In the genomic region with DNA sequence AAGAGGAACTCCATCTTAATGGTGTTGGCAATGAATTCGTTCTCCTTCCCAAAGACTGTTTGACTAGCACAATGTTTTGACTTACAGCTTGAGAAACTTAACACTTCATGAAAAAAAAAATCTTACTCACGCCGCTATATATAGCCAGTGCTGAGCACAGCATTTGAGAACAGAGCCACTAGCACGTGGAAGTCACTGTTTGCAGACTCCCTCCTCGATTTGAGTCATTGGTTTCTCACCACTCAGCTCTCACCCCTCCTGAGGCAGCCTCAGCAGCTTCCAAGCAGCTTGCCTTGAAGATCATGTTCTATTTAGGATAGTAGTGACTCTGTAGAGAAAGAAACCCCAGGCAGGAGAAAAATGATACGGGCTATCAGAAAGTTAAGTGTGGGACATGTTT, we compare ENCODE assay signal across 10 mouse cellular contexts.
DNase-seq lines count a peak whose midpoint lies in the region; ATAC-seq and TF ChIP-seq lines count a peak whose summit lies in the region.
"Had no signal": no experiment of that assay in that cellular context is flagged by ENCODE, and none has a peak within 500 bp of the region (broad histone marks: within the 10 kb centered on the region; RNA-seq: fewer than 3 reads in every experiment).

No protein-coding gene starts in this region.

- H3K4me1 ChIP-seq in heart, embryonic 10.5 days: no peaks in the 10 kb centered on the region
- H3K4me1 ChIP-seq in heart, adult 2 months (ENCODE audit: control insufficient read depth, insufficient read depth, low read length): no peaks in the 10 kb centered on the region
- H3K4me1 ChIP-seq in lung, embryonic 14.5 days (ENCODE audit: insufficient read depth): no peaks in the 10 kb centered on the region
- no peaks in the 10 kb centered on the region for H3K4me1 ChIP-seq in lung, adult 2 months (ENCODE audit: control insufficient read depth, insufficient read depth, low read length)

- no peak for TF ChIP-seq EP300 in heart, adult 2 months (IDR thresholded peaks at IDR 0.05; ENCODE audit: insufficient read depth, low read depth, low read length)

- TF ChIP-seq CTCF in heart, adult 2 months (IDR thresholded peaks at IDR 0.05): no peak
- no peak for TF ChIP-seq CTCF in lung, embryonic 14.5 days (IDR thresholded peaks at IDR 0.05; ENCODE audit: low read depth)
- TF ChIP-seq CTCF in lung, adult 2 months (IDR thresholded peaks at IDR 0.05; ENCODE audit: insufficient read depth, low read length): no peak
- TF ChIP-seq CTCF in left cerebral cortex, adult 2 months (IDR thresholded peaks at IDR 0.05): no peak

- H3K27me3 ChIP-seq in heart, embryonic 10.5 days (ENCODE audit: insufficient read depth, poor library complexity, severe bottlenecking): no peaks in the 10 kb centered on the region
- no peaks in the 10 kb centered on the region for H3K27me3 ChIP-seq in heart, adult 2 months (ENCODE audit: control insufficient read depth, insufficient read depth, low read length)
- no peaks in the 10 kb centered on the region for H3K27me3 ChIP-seq in lung, embryonic 14.5 days (ENCODE audit: insufficient read depth, low read length)
- H3K27me3 ChIP-seq: hindbrain, embryonic 13.5 days had no signal

- DNase-seq in heart, embryonic 10.5 days (ENCODE audit: low spot score): peak; percentile 74
- no peak for DNase-seq in heart, adult 2 months
- peak; percentile 19 for DNase-seq in lung, embryonic 14.5 days
- no peak for DNase-seq in lung, adult 2 months
- DNase-seq in left cerebral cortex, adult 2 months (ENCODE audit: extremely low spot score in 1 of 2, low spot score in 2 of 2): peak; percentile 43 to 46
- peak; percentile 91 for DNase-seq in telencephalon, adult 2 months (ENCODE audit: low read depth, low spot score)
- no peak for DNase-seq in embryo, embryonic 10.5 days (ENCODE audit: low spot score)
- no peak for DNase-seq in cerebellum, adult 8-10 months
- DNase-seq: liver, postnatal 0 days had no signal

- H3K36me3 ChIP-seq in heart, embryonic 10.5 days: no peaks in the 10 kb centered on the region
- H3K36me3 ChIP-seq in heart, adult 2 months (ENCODE audit: control insufficient read depth, insufficient read depth, low read length): no peaks in the 10 kb centered on the region
- H3K36me3 ChIP-seq in lung, embryonic 14.5 days (ENCODE audit: insufficient read depth): no peaks in the 10 kb centered on the region
- H3K36me3 ChIP-seq: hindbrain, embryonic 13.5 days had no signal

- H3K27ac ChIP-seq in heart, embryonic 10.5 days: no peak overlapping the region
- H3K27ac ChIP-seq in heart, adult 2 months: no peak overlapping the region
- H3K27ac ChIP-seq in lung, embryonic 14.5 days (ENCODE audit: low read depth): no peak overlapping the region
- no peak overlapping the region for H3K27ac ChIP-seq in left cerebral cortex, adult 2 months
- H3K27ac ChIP-seq: hindbrain, embryonic 13.5 days had no signal

- no peak overlapping the region for H3K4me2 ChIP-seq in lung, embryonic 14.5 days
- H3K4me2 ChIP-seq: hindbrain, embryonic 13.5 days had no signal

- intact Hi-C loops in heart, adult 2 months (cut with DNase I): loop anchor here (10.0 kb wide), 1 partner anchor 129 kb away; no protein-coding TSS in a partner anchor
- intact Hi-C loops in left cerebral cortex, adult 2 months (cut with DNase I): loop anchor here (5.0 to 10.0 kb wide), 3 partner anchors 87 to 311 kb away; no protein-coding TSS in a partner anchor

- H3K79me2 ChIP-seq in heart, adult 2 months (replicated peaks; ENCODE audit: control insufficient read depth, insufficient read depth, low read length): no peaks in the 10 kb centered on the region

- H3K9me3 ChIP-seq in heart, embryonic 10.5 days: no peaks in the 10 kb centered on the region
- H3K9me3 ChIP-seq in lung, embryonic 14.5 days (ENCODE audit: low read depth, low read length): no peaks in the 10 kb centered on the region
- H3K9me3 ChIP-seq: hindbrain, embryonic 13.5 days had no signal

- no peak for TF ChIP-seq POLR2A in heart, adult 2 months (IDR thresholded peaks at IDR 0.05; ENCODE audit: insufficient read depth, low read depth, low read length)
- TF ChIP-seq POLR2A in lung, adult 2 months (IDR thresholded peaks at IDR 0.05; ENCODE audit: borderline replicate concordance, extremely low read depth, low read depth, low read length): no peak

- no peak for ATAC-seq in lung, embryonic 14.5 days (ENCODE audit: insufficient read depth)
- ATAC-seq: liver, postnatal 0 days had no signal

- no peak overlapping the region for H3K9ac ChIP-seq in heart, adult 2 months (ENCODE audit: low read depth, low read length)
- no peak overlapping the region for H3K9ac ChIP-seq in lung, embryonic 14.5 days
- H3K9ac ChIP-seq: hindbrain, embryonic 13.5 days; liver, postnatal 0 days had no signal

- H3K4me3 ChIP-seq in heart, embryonic 10.5 days: no peak overlapping the region
- H3K4me3 ChIP-seq in heart, adult 2 months: no peak overlapping the region
- no peak overlapping the region for H3K4me3 ChIP-seq in lung, embryonic 14.5 days (ENCODE audit: low read depth, low read length)
- no peak overlapping the region for H3K4me3 ChIP-seq in lung, adult 2 months (replicated peaks; ENCODE audit: extremely low read depth, low read depth, low read length)
- no peak overlapping the region for H3K4me3 ChIP-seq in left cerebral cortex, adult 2 months
- H3K4me3 ChIP-seq: hindbrain, embryonic 13.5 days had no signal

- 33% methylated on average over 6 of the region's 6 CpGs for WGBS in heart, embryonic 10.5 days
- WGBS in heart, adult 2 months: 26% methylated on average over 6 of the region's 6 CpGs
- WGBS in lung, embryonic 14.5 days: 31% methylated on average over 6 of the region's 6 CpGs
- WGBS in lung, adult 2 months: 25% methylated on average over 6 of the region's 6 CpGs

Comparison
In these comparisons a context has a peak if more than half of its experiments do, and no peak if none do; other contexts are left out.
1. DNase-seq: peak in heart, embryonic 10.5 days (single experiment), lung, embryonic 14.5 days (single experiment), left cerebral cortex, adult 2 months (2 of 2) and telencephalon, adult 2 months (single experiment); none in heart, adult 2 months (0 of 2), lung, adult 2 months (single experiment), embryo, embryonic 10.5 days (single experiment) and cerebellum, adult 8-10 months (single experiment).